Mouse (Mus musculus) limb, embryonic 12.5 days (tissue): ENCODE data around the gene Zfp541. TPM values are rescaled to one million over a fixed set of nuclear protein-coding genes. Genes with fewer than 3 reads are reported as not detected.
A peak's percentile ranks its signal among the peaks of the same experiment; 100 is the strongest.

Experiments
- ATAC-seq: fragments of 200-750 bp; cut with Nextera tagmentation; 2 replicates; pipeline ENCODE4 v1.8.0; 2017; ENCODE audit warnings: low read depth, moderate TSS enrichment; ENCODE audit not compliant: insufficient number of reproducible peaks, insufficient read depth, low FRiP score, low TSS enrichment
- H3K27ac ChIP-seq: fragments of 300-500 bp; sonication (generic); 2 replicates; pipeline ENCODE4 v1.5.1; 2016; ENCODE audit warnings: mild to moderate bottlenecking, moderate library complexity
- H3K27me3 ChIP-seq: fragments of 300-500 bp; sonication (generic); 2 replicates; pipeline ENCODE4 v1.6.1; 2016; ENCODE audit warnings: mild to moderate bottlenecking, moderate library complexity
- H3K36me3 ChIP-seq: fragments of 300-500 bp; sonication (generic); 2 replicates; pipeline ENCODE4 v1.6.1; 2016; ENCODE audit warnings: mild to moderate bottlenecking, moderate library complexity
- H3K4me1 ChIP-seq: fragments of 300-500 bp; sonication (generic); replicated peaks from 2 replicates; pipeline ENCODE4 v1.6.1; 2016
- H3K4me2 ChIP-seq: fragments of 300-500 bp; sonication (generic); 2 replicates; pipeline ENCODE4 v1.6.1; 2016; ENCODE audit warnings: mild to moderate bottlenecking, moderate library complexity
- H3K4me3 ChIP-seq: fragments of 300-500 bp; sonication (generic); replicated peaks from 2 replicates; pipeline ENCODE4 v1.5.1; 2016; ENCODE audit warnings: mild to moderate bottlenecking
- H3K9ac ChIP-seq: fragments of 300-500 bp; sonication (generic); replicated peaks from 2 replicates; pipeline ENCODE4 v1.6.1; 2016; ENCODE audit warnings: mild to moderate bottlenecking, moderate library complexity
- H3K9me3 ChIP-seq: fragments of 300-500 bp; sonication (generic); 2 replicates; pipeline ENCODE4 v1.6.1; 2016; ENCODE audit warnings: mild to moderate bottlenecking, moderate library complexity
- WGBS: fragments of 180-500 bp; shearing (Covaris S2); methylation state at CpG from one replicate; pipeline ENCODE4 v1.1.7; 2016; 5-methylcytosine and 5-hydroxymethylcytosine counted together
- polyA plus RNA-seq: library from polyadenylated mRNA; unstranded; fragments of >200 nt; fragmentation: Nextera tagmentation; extraction: Ambion mirVana; gene quantifications from 2 replicates; pipeline ENCODE4 v1.2.1, GENCODE M21; 2016

The Zfp541 gene
- polyA plus RNA-seq, 1 experiment from 2014 or later: not detected

DNA sequence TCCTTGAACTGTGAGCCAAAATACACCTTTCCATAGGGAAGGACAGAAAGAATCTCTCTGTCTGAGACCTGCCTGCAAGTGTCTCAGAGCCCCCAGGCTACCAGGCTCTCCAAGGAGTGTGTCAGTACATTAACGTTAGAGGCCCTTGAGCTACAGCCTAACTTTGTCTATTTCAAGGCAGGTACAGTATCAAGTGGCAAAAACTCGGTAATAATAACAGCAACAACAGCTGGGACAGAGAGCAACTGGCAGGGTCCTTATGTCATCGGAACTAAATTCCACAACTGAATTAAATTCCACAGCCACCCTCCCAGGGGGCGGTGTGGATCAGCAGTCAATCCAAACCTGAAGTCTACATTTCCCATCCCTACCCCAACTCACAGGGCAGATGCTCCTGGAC is 30.5 kb upstream of the Zfp541 start:
- no peak for ATAC-seq
- no peaks in the 10 kb centered on the region for H3K4me1 ChIP-seq
- H3K4me3 ChIP-seq: no peak overlapping the region
- H3K9ac ChIP-seq: no peak overlapping the region
- H3K36me3 ChIP-seq: peaks cover 42% of the 10 kb centered on the region
- H3K27ac ChIP-seq: no peak overlapping the region
- H3K27me3 ChIP-seq: no peaks in the 10 kb centered on the region
- H3K9me3 ChIP-seq: no peaks in the 10 kb centered on the region
- WGBS: 81% methylated on average over 4 of the region's 4 CpGs
- no peak overlapping the region for H3K4me2 ChIP-seq

DNA sequence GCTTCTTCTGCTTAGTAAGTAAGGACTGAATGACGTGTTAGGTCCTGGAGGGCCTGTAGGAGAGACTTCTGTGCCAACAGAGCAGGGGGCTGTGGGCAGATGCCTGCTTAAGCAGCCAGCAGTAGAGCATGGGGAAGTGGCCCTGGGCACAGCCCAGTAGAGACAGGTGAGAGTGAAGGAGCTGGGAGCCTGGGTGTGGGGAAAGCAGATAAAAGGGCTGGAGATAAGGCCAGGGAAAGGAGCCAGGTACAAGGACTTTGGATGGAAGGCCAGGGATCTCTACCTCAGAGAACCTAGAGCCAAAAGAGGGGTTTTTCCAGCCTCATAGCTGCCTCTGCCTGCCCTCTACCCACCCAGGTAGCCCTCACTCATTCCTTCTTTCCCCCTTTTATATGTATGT is 28.6 kb upstream of the Zfp541 start:
- Histone ChIP-seq H3K36me3 (peaks cover 35% of the 10 kb centered on the region; the same call in 1 of the 2 replicates), H3K4me3 (no peak overlapping the region), H3K4me2 (no peak overlapping the region), H3K27me3 (no peaks in the 10 kb centered on the region), H3K4me1 (no peaks in the 10 kb centered on the region), H3K27ac (no peak overlapping the region), H3K9me3 (no peaks in the 10 kb centered on the region), H3K9ac (no peak overlapping the region)
- ATAC-seq: no peak
- WGBS: 87% methylated on average over 1 of the region's 1 CpGs

DNA sequence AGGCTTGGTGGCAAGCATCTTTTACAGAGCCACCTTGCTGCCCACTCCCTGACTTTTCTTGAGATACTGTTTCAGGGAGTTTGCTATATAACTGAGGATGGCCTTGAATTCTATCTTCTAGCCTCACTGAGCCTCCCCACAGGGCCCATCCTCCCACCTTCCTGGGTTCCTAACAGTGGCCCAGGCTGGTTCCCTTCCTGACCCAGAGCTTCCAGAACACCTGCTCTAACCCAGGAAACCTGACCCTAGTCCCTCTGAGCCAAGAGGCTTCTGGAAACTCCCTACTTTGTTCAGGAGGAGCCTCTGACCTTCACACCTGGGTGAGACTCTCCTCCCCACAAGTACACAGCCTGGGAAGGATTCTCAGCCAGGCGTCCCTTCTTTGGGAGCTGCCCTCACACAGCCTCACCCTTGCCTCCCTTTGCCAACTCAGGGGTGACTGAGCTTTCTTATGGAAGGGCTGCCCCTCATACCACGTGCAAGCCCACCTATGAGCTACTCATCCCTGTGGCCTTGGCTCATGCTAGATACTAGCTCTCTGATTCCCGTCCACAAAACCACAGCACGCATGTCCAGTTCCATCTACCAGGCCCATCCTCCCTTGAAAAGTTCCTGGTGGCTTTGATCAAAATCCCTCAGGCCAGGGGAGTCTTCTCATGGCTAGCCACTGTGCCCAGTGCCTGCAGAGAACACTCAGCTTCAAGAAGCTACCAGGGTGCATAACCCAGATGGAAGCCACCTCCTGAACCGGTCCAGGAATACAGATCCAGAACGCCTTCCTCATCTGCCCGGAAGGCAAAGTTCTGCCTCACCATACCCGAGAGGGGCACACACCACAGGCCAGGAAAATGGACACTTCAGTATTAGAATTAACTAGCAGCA is 27.8 kb upstream of the Zfp541 start:
- 87% methylated on average over 8 of the region's 8 CpGs for WGBS
- no peak for ATAC-seq

DNA sequence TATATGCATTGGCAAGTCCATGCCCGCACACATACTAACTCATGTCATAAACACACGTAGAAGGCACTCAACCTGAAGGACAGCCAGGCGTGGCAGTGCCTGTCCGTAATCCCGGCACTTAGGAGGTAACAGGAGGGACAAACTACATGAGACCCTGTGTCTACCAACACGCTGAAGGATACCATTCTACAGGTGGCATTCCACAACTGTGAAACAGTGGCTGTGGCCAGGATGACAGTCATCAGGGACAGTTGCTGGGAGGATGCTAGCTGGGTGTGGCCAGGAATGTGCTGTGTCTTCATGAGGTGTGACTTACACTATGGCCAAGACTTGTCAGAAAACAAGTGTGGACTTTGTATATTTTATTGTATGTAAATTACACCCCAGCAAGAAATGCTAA is 24.6 kb upstream of the Zfp541 start:
- WGBS: 95% methylated on average over 6 of the region's 6 CpGs
- Histone ChIP-seq H3K4me2 (no peak overlapping the region), H3K4me1 (no peaks in the 10 kb centered on the region), H3K27ac (no peak overlapping the region), H3K4me3 (no peak overlapping the region), H3K9ac (no peak overlapping the region), H3K36me3 (peaks cover 14% of the 10 kb centered on the region; the same call in 1 of the 2 replicates), H3K27me3 (no peaks in the 10 kb centered on the region), H3K9me3 (no peaks in the 10 kb centered on the region)
- ATAC-seq: no peak

More for the DNA sequence above, 27.8 kb upstream of the Zfp541 start:
- H3K36me3 ChIP-seq: peaks cover 27% of the 10 kb centered on the region; the same call in 1 of the 2 replicates
- H3K4me1 ChIP-seq: no peaks in the 10 kb centered on the region
- no peak overlapping the region for H3K27ac ChIP-seq
- no peak overlapping the region for H3K4me3 ChIP-seq
- H3K4me2 ChIP-seq: no peak overlapping the region
- H3K27me3 ChIP-seq: no peaks in the 10 kb centered on the region
- no peaks in the 10 kb centered on the region for H3K9me3 ChIP-seq
- no peak overlapping the region for H3K9ac ChIP-seq

DNA sequence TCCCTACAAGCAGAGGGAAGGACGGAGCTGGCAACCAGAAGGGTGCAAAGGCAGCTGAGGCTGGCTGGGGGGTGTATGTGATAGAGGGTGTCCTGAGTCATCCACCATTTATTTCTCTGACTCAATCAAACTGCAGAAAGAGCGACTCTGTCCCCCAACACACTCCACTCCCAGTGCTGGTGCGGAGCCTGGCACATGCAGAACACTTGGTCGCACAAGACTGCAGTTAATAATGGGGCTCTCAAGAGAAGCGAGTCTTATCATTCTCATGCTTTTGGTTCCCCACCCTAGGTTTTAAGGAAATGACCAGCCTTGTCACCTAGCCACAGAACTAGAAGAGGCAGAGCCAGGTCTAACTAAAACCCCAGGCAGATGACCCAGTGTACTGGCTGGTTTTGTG is 22.3 kb upstream of the Zfp541 start:
- no peak for ATAC-seq
- no peak overlapping the region for H3K9ac ChIP-seq
- H3K27me3 ChIP-seq: no peaks in the 10 kb centered on the region
- no peak overlapping the region for H3K27ac ChIP-seq
- H3K4me2 ChIP-seq: no peak overlapping the region
- no peaks in the 10 kb centered on the region for H3K9me3 ChIP-seq
- peaks cover 16% of the 10 kb centered on the region for H3K4me1 ChIP-seq
- no peak overlapping the region for H3K4me3 ChIP-seq
- H3K36me3 ChIP-seq: peaks cover 3% of the 10 kb centered on the region; the same call in 1 of the 2 replicates
- WGBS: 95% methylated on average over 5 of the region's 5 CpGs

DNA sequence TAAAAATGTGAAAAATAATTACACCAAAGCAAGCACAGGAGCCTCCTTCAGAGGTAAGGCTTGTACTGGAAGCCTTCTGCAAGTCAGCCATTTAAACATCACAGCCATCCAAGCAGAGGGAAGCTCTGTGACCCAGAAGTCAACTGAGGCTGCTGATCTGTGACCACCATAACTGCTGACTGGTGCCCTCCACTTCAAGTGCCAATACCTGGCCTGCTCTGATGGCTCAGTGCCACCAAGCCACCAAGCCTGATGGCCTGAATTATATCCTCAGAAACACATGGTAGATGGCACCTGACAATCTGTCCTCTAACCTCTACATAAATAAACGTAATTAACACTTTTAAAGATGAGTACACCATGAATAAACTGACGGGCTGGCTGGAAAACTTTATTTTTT is 20.4 kb upstream of the Zfp541 start:
- H3K4me2 ChIP-seq: no peak overlapping the region

GRCm38 (mm10) chr7:16042850-16043775 is 18.5 kb upstream of the Zfp541 start:
- Histone ChIP-seq H3K9me3 (no peaks in the 10 kb centered on the region), H3K4me3 (no peak overlapping the region), H3K4me2 (peak overlapping the region; percentile 86; the same call in 1 of the 2 replicates), H3K9ac (no peak overlapping the region), H3K27me3 (no peaks in the 10 kb centered on the region), H3K4me1 (peaks cover 35% of the 10 kb centered on the region), H3K36me3 (no peaks in the 10 kb centered on the region), H3K27ac (peak overlapping the region; percentile 99)
- 76% methylated on average over 10 of the region's 10 CpGs for WGBS
- no peak for ATAC-seq

More for the DNA sequence above, 20.4 kb upstream of the Zfp541 start:
- Histone ChIP-seq H3K4me1 (peaks cover 35% of the 10 kb centered on the region), H3K27me3 (no peaks in the 10 kb centered on the region), H3K9me3 (no peaks in the 10 kb centered on the region), H3K36me3 (peaks cover 3% of the 10 kb centered on the region; the same call in 1 of the 2 replicates), H3K4me3 (no peak overlapping the region), H3K9ac (no peak overlapping the region), H3K27ac (no peak overlapping the region; the same call in 1 of the 2 replicates)
- ATAC-seq: no peak
- 84% methylated on average over 2 of the region's 2 CpGs for WGBS

GRCm38 (mm10) chr7:16043861-16044435 is 17.7 kb upstream of the Zfp541 start:
- H3K9ac ChIP-seq: peak overlapping the region; percentile 47
- no peaks in the 10 kb centered on the region for H3K9me3 ChIP-seq
- H3K4me2 ChIP-seq: peak overlapping the region; percentile 86
- H3K27ac ChIP-seq: peak overlapping the region; percentile 99
- peaks cover 35% of the 10 kb centered on the region for H3K4me1 ChIP-seq
- WGBS: 17% methylated on average over 3 of the region's 3 CpGs
- ATAC-seq: no peak
- H3K4me3 ChIP-seq: peak overlapping the region; percentile 20; the same call in 1 of the 2 replicates
- H3K36me3 ChIP-seq: no peaks in the 10 kb centered on the region
- H3K27me3 ChIP-seq: no peaks in the 10 kb centered on the region

GRCm38 (mm10) chr7:16044531-16044930 is 17.1 kb upstream of the Zfp541 start:
- WGBS: 1% methylated on average over 5 of the region's 5 CpGs
- Histone ChIP-seq H3K4me1 (peaks cover 40% of the 10 kb centered on the region), H3K4me2 (peak overlapping the region; percentile 86), H3K4me3 (peak overlapping the region; percentile 68), H3K27ac (peak overlapping the region; percentile 99), H3K36me3 (no peaks in the 10 kb centered on the region), H3K9me3 (no peaks in the 10 kb centered on the region), H3K27me3 (no peaks in the 10 kb centered on the region), H3K9ac (peak overlapping the region; percentile 38)
- no peak for ATAC-seq

- peak overlapping the region; percentile 96 for H3K9ac ChIP-seq
- H3K4me1 ChIP-seq: peaks cover 48% of the 10 kb centered on the region
- H3K27me3 ChIP-seq: no peaks in the 10 kb centered on the region
- no peaks in the 10 kb centered on the region for H3K36me3 ChIP-seq
- peak overlapping the region; percentile 86 for H3K4me2 ChIP-seq
- WGBS: 48% methylated on average over 2 of the region's 2 CpGs
- H3K4me3 ChIP-seq: peak overlapping the region; percentile 68
- H3K9me3 ChIP-seq: no peaks in the 10 kb centered on the region
- no peak for ATAC-seq
- H3K27ac ChIP-seq: peak overlapping the region; percentile 99
Measured at GRCm38 (mm10) chr7:16045538-16045937, 16.1 kb upstream of the Zfp541 start.
